Mouse (Mus musculus): ENCODE data around the gene AC141477.1. TPM values are rescaled to one million over a fixed set of nuclear protein-coding genes. Genes with fewer than 3 reads are reported as not detected.
A peak's percentile ranks its signal among the peaks of the same experiment; 100 is the strongest.

AC141477.1 gene
- polyA plus RNA-seq, 1 experiment from 2014 or later, result not detected

DNA sequence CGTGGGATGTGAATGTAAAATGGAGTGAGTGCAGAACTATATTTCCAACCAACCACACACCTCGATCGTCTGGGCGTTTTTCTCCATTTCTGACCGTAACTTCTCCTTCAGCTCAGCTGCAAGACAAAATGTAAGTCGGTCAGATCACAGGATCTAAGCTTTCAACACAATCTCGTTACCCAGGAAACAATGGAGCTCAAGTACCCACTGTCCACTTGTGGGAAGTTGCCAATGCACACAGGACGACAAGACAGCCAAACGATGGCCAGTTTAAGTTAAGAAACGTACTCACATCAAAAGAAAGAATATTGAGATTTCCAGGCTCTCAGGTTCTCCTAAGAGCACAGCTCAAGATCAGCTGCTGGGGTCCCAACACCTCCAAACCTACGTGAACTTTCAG, 6.3 kb downstream of the AC141477.1 start:
- Histone ChIP-seq H3K9ac (ENCODE audit: low read length) (no peak overlapping the region), H3K9me3 (replicated peaks; ENCODE audit: control insufficient read depth, low read length) (no peaks in the 10 kb centered on the region), H3K36me3 (ENCODE audit: control insufficient read depth, insufficient read depth) (peaks cover 78% of the 10 kb centered on the region), H3K4me1 (ENCODE audit: control insufficient read depth, insufficient read depth, low read length) (no peaks in the 10 kb centered on the region), H3K4me3 (ENCODE audit: low read length) (no peak overlapping the region), H3K27me3 (ENCODE audit: control insufficient read depth, insufficient read depth, low read length) (no peaks in the 10 kb centered on the region), H3K27ac (ENCODE audit: low read length) (no peak overlapping the region), H3K4me2 (ENCODE audit: low read depth, low read length) (no peak overlapping the region)
- WGBS, result 88% methylated on average over 11 of the region's 11 CpGs
- no peak for ATAC-seq (replicated peaks; ENCODE audit: extremely low read depth, insufficient read depth, low FRiP score)

- no peak for ATAC-seq (replicated peaks; ENCODE audit: extremely low read depth, insufficient read depth, low FRiP score)
- Histone ChIP-seq H3K9ac (ENCODE audit: low read length) (no peak overlapping the region), H3K27ac (ENCODE audit: low read length) (no peak overlapping the region), H3K4me1 (ENCODE audit: control insufficient read depth, insufficient read depth, low read length) (no peaks in the 10 kb centered on the region), H3K4me3 (ENCODE audit: low read length) (no peak overlapping the region), H3K9me3 (replicated peaks; ENCODE audit: control insufficient read depth, low read length) (no peaks in the 10 kb centered on the region), H3K36me3 (ENCODE audit: control insufficient read depth, insufficient read depth) (peaks cover 68% of the 10 kb centered on the region), H3K27me3 (ENCODE audit: control insufficient read depth, insufficient read depth, low read length) (no peaks in the 10 kb centered on the region), H3K4me2 (ENCODE audit: low read depth, low read length) (no peak overlapping the region)
- WGBS, result 93% methylated on average over 7 of the region's 7 CpGs
Observed at GRCm38 (mm10) chr10:76425674-76426073, 14.6 kb downstream of the AC141477.1 start.

- Histone ChIP-seq H3K4me2 (ENCODE audit: low read depth, low read length) (peak overlapping the region; percentile 19; the same call in 1 of the 2 replicates), H3K9ac (ENCODE audit: low read length) (peak overlapping the region; percentile 47), H3K27me3 (ENCODE audit: control insufficient read depth, insufficient read depth, low read length) (no peaks in the 10 kb centered on the region), H3K27ac (ENCODE audit: low read length) (peak overlapping the region; percentile 94), H3K4me3 (ENCODE audit: low read length) (no peak overlapping the region), H3K9me3 (replicated peaks; ENCODE audit: control insufficient read depth, low read length) (no peaks in the 10 kb centered on the region), H3K4me1 (ENCODE audit: control insufficient read depth, insufficient read depth, low read length) (peaks cover 3% of the 10 kb centered on the region), H3K36me3 (ENCODE audit: control insufficient read depth, insufficient read depth) (peaks cover 56% of the 10 kb centered on the region)
- 58% methylated on average over 12 of the region's 12 CpGs for WGBS
- ATAC-seq (replicated peaks; ENCODE audit: extremely low read depth, insufficient read depth, low FRiP score), result peak; percentile 89
Observed at GRCm38 (mm10) chr10:76416811-76417210, 23.4 kb downstream of the AC141477.1 start.

- no peaks in the 10 kb centered on the region for H3K4me1 ChIP-seq (ENCODE audit: control insufficient read depth, insufficient read depth, low read length)
- no peaks in the 10 kb centered on the region for H3K9me3 ChIP-seq (replicated peaks; ENCODE audit: control insufficient read depth, low read length)
- no peak overlapping the region for H3K27ac ChIP-seq (ENCODE audit: low read length)
- peaks cover 63% of the 10 kb centered on the region for H3K36me3 ChIP-seq (ENCODE audit: control insufficient read depth, insufficient read depth)
- H3K4me2 ChIP-seq (ENCODE audit: low read depth, low read length), result no peak overlapping the region
- H3K9ac ChIP-seq (ENCODE audit: low read length), result no peak overlapping the region
- no peak for ATAC-seq (replicated peaks; ENCODE audit: extremely low read depth, insufficient read depth, low FRiP score)
- WGBS, result 94% methylated on average over 10 of the region's 10 CpGs
- H3K27me3 ChIP-seq (ENCODE audit: control insufficient read depth, insufficient read depth, low read length), result no peaks in the 10 kb centered on the region
- H3K4me3 ChIP-seq (ENCODE audit: low read length), result no peak overlapping the region
Observed at GRCm38 (mm10) chr10:76408520-76408919, 31.7 kb downstream of the AC141477.1 start.

GRCm38 (mm10) chr10:76392596-76392995, 47.6 kb downstream of the AC141477.1 start:
- ATAC-seq (replicated peaks; ENCODE audit: extremely low read depth, insufficient read depth, low FRiP score), result no peak
- Histone ChIP-seq H3K9ac (ENCODE audit: low read length) (no peak overlapping the region), H3K27ac (ENCODE audit: low read length) (no peak overlapping the region), H3K27me3 (ENCODE audit: control insufficient read depth, insufficient read depth, low read length) (no peaks in the 10 kb centered on the region), H3K4me2 (ENCODE audit: low read depth, low read length) (no peak overlapping the region), H3K4me3 (ENCODE audit: low read length) (no peak overlapping the region), H3K4me1 (ENCODE audit: control insufficient read depth, insufficient read depth, low read length) (no peaks in the 10 kb centered on the region), H3K9me3 (replicated peaks; ENCODE audit: control insufficient read depth, low read length) (no peaks in the 10 kb centered on the region), H3K36me3 (ENCODE audit: control insufficient read depth, insufficient read depth) (peaks cover 38% of the 10 kb centered on the region)
- 96% methylated on average over 12 of the region's 12 CpGs for WGBS

DNA sequence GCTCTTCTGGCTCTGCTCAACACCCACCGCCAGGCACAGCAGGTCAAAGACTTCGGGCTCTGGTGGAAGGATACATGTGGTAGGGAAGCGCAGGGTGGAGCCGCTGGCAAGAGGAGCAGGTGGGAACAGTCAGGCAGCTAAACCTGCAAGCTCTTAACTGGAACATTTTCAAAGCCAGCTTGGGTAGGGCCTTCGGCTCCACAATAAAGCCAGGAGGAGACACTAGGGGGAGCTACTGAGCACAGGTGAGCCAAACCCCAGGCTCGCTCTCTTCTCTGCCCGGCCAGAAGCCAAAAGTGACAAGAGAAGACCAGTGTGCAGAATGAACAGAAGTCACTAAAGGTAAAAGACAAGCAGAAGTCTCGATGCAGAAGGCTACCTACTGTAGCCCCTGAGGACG, 48.5 kb downstream of the AC141477.1 start:
- Histone ChIP-seq H3K36me3 (ENCODE audit: control insufficient read depth, insufficient read depth) (peaks cover 41% of the 10 kb centered on the region), H3K4me2 (ENCODE audit: low read depth, low read length) (no peak overlapping the region), H3K4me1 (ENCODE audit: control insufficient read depth, insufficient read depth, low read length) (no peaks in the 10 kb centered on the region), H3K9me3 (replicated peaks; ENCODE audit: control insufficient read depth, low read length) (no peaks in the 10 kb centered on the region), H3K27me3 (ENCODE audit: control insufficient read depth, insufficient read depth, low read length) (no peaks in the 10 kb centered on the region), H3K9ac (ENCODE audit: low read length) (no peak overlapping the region), H3K27ac (ENCODE audit: low read length) (no peak overlapping the region), H3K4me3 (ENCODE audit: low read length) (no peak overlapping the region)
- ATAC-seq (replicated peaks; ENCODE audit: extremely low read depth, insufficient read depth, low FRiP score), result no peak
- 87% methylated on average over 9 of the region's 9 CpGs for WGBS

- peaks cover 44% of the 10 kb centered on the region for H3K36me3 ChIP-seq (ENCODE audit: control insufficient read depth, insufficient read depth)
- no peak overlapping the region for H3K9ac ChIP-seq (ENCODE audit: low read length)
- no peaks in the 10 kb centered on the region for H3K4me1 ChIP-seq (ENCODE audit: control insufficient read depth, insufficient read depth, low read length)
- no peak overlapping the region for H3K27ac ChIP-seq (ENCODE audit: low read length)
- no peak for ATAC-seq (replicated peaks; ENCODE audit: extremely low read depth, insufficient read depth, low FRiP score)
- no peaks in the 10 kb centered on the region for H3K9me3 ChIP-seq (replicated peaks; ENCODE audit: control insufficient read depth, low read length)
- WGBS, result 93% methylated on average over 9 of the region's 9 CpGs
- H3K27me3 ChIP-seq (ENCODE audit: control insufficient read depth, insufficient read depth, low read length), result no peaks in the 10 kb centered on the region
- no peak overlapping the region for H3K4me3 ChIP-seq (ENCODE audit: low read length)
- H3K4me2 ChIP-seq (ENCODE audit: low read depth, low read length), result no peak overlapping the region
Observed at GRCm38 (mm10) chr10:76391166-76391565, 49.1 kb downstream of the AC141477.1 start.

Other genes starting within 250 kb of the AC141477.1 start
- 58.5 and 60.4 TPM in 2 replicates for gene Prmt2, start 202.6 kb downstream of the AC141477.1 start, polyA plus RNA-seq (2015; fragmentation: Nextera tagmentation; extraction: Ambion mirVana)
- gene S100b, start 186.6 kb downstream of the AC141477.1 start, polyA plus RNA-seq (2015; fragmentation: Nextera tagmentation; extraction: Ambion mirVana), result 0.71 and 0.95 TPM in 2 replicates
- gene Dip2a, start 95.2 kb downstream of the AC141477.1 start, polyA plus RNA-seq (2015; fragmentation: Nextera tagmentation; extraction: Ambion mirVana), result 9.0 and 11.0 TPM in 2 replicates
- 12.6 and 12.9 TPM in 2 replicates for gene Pcnt, start 2.3 kb upstream of the AC141477.1 start, polyA plus RNA-seq (2015; fragmentation: Nextera tagmentation; extraction: Ambion mirVana)
- gene 2610028H24Rik, start 8.6 kb upstream of the AC141477.1 start, polyA plus RNA-seq (2015; fragmentation: Nextera tagmentation; extraction: Ambion mirVana), result 0.76 and 1.1 TPM in 2 replicates
- gene Mcm3ap, start 28.5 kb upstream of the AC141477.1 start, polyA plus RNA-seq (2015; fragmentation: Nextera tagmentation; extraction: Ambion mirVana), result 33.3 and 36.9 TPM in 2 replicates
- 4.9 and 5.4 TPM in 2 replicates for gene Ybey, start 28.7 kb upstream of the AC141477.1 start, polyA plus RNA-seq (2015; fragmentation: Nextera tagmentation; extraction: Ambion mirVana)
- gene Lss, start 91.1 kb upstream of the AC141477.1 start, polyA plus RNA-seq (2015; fragmentation: Nextera tagmentation; extraction: Ambion mirVana), result 8.0 and 8.2 TPM in 2 replicates
- gene Spatc1l, start 121.8 kb upstream of the AC141477.1 start, polyA plus RNA-seq (2015; fragmentation: Nextera tagmentation; extraction: Ambion mirVana), result 0.13 TPM in 1 of 2 replicates, not detected in the other
- 3.5 and 4.0 TPM in 2 replicates for gene Ftcd, start 135.2 kb upstream of the AC141477.1 start, polyA plus RNA-seq (2015; fragmentation: Nextera tagmentation; extraction: Ambion mirVana)
- gene Col6a2, start 183.2 kb upstream of the AC141477.1 start, polyA plus RNA-seq (2015; fragmentation: Nextera tagmentation; extraction: Ambion mirVana), result 100 and 120 TPM in 2 replicates